Mouse (Mus musculus) forebrain, embryonic 16.5 days (tissue): ENCODE data around the gene Sppl2b. TPM values are rescaled to one million over a fixed set of nuclear protein-coding genes. Genes with fewer than 3 reads are reported as not detected.

Experiments
- ATAC-seq: fragments of 200-750 bp; cut with Nextera tagmentation; 2 replicates; pipeline ENCODE4 v1.8.0; 2017; ENCODE audit warnings: mild to moderate bottlenecking, moderate library complexity
- H3K27ac ChIP-seq: fragments of 300-500 bp; sonication (generic); 2 replicates; pipeline ENCODE4 v1.5.1; 2014; ENCODE audit warnings: low read length, control low read depth
- H3K27me3 ChIP-seq: fragments of 300-500 bp; sonication (generic); replicated peaks from 2 replicates; pipeline ENCODE4 v1.6.1; 2014; ENCODE audit warnings: low read length; ENCODE audit not compliant: control insufficient read depth, insufficient read depth
- H3K36me3 ChIP-seq: fragments of 300-500 bp; sonication (generic); 2 replicates; pipeline ENCODE4 v1.6.1; 2014; ENCODE audit not compliant: control insufficient read depth, insufficient read depth
- H3K4me1 ChIP-seq: fragments of 300-500 bp; sonication (generic); replicated peaks from 2 replicates; pipeline ENCODE4 v1.6.1; 2014; ENCODE audit warnings: low read length; ENCODE audit not compliant: control insufficient read depth, insufficient read depth
- H3K4me2 ChIP-seq: fragments of 300-500 bp; sonication (generic); 2 replicates; pipeline ENCODE4 v1.6.1; 2014; ENCODE audit warnings: mild to moderate bottlenecking, low read length, control low read depth
- H3K4me3 ChIP-seq: fragments of 300-500 bp; sonication (generic); replicated peaks from 2 replicates; pipeline ENCODE4 v1.5.1; 2014; ENCODE audit warnings: mild to moderate bottlenecking, low read length, control low read depth
- H3K9ac ChIP-seq: fragments of 300-500 bp; sonication (generic); replicated peaks from 2 replicates; pipeline ENCODE4 v1.6.1; 2014; ENCODE audit warnings: low read depth, low read length, control low read depth
- H3K9me3 ChIP-seq: fragments of 300-500 bp; sonication (generic); 2 replicates; pipeline ENCODE4 v1.6.1; 2016; ENCODE audit warnings: low read length; ENCODE audit not compliant: control insufficient read depth
- WGBS: fragments of 180-500 bp; shearing (Covaris S2); extraction: QIAGEN DNeasy Blood & Tissue Kit; methylation state at CpG from one replicate; pipeline ENCODE4 v1.1.7; 2014; 5-methylcytosine and 5-hydroxymethylcytosine counted together
- polyA plus RNA-seq: library from polyadenylated mRNA; unstranded; fragments of >200 nt; fragmentation: Nextera tagmentation; extraction: Ambion mirVana; gene quantifications from 2 replicates; pipeline ENCODE4 v1.2.1, GENCODE M21; 2015

Sppl2b gene
- polyA plus RNA-seq, 1 experiment from 2014 or later = 78.6 TPM

GRCm38 (mm10) chr10:80829359-80830278 is 25.5 kb upstream of the Sppl2b start:
- Histone ChIP-seq H3K9me3 (no peaks in the 10 kb centered on the region), H3K36me3 (peaks cover 10% of the 10 kb centered on the region), H3K4me3 (no peak overlapping the region), H3K9ac (no peak overlapping the region), H3K4me2 (no peak overlapping the region), H3K4me1 (peaks cover 25% of the 10 kb centered on the region), H3K27me3 (no peaks in the 10 kb centered on the region), H3K27ac (no peak overlapping the region)
- 57% methylated on average over 1 of the region's 1 CpGs for WGBS
- ATAC-seq = no peak

- peaks cover 23% of the 10 kb centered on the region for H3K4me1 ChIP-seq
- H3K4me3 ChIP-seq = no peak overlapping the region
- no peak overlapping the region for H3K27ac ChIP-seq
- H3K36me3 ChIP-seq = peaks cover 10% of the 10 kb centered on the region
- no peak overlapping the region for H3K4me2 ChIP-seq
- no peaks in the 10 kb centered on the region for H3K27me3 ChIP-seq
- ATAC-seq = no peak
- H3K9ac ChIP-seq = no peak overlapping the region
- no peaks in the 10 kb centered on the region for H3K9me3 ChIP-seq
- 5% methylated on average over 9 of the region's 9 CpGs for WGBS
Observed at GRCm38 (mm10) chr10:80831136-80831535, 23.9 kb upstream of the Sppl2b start.

GRCm38 (mm10) chr10:80832818-80833217 is 22.3 kb upstream of the Sppl2b start:
- H3K9ac ChIP-seq = no peak overlapping the region
- no peak overlapping the region for H3K4me3 ChIP-seq
- no peak overlapping the region for H3K27ac ChIP-seq
- peaks cover 18% of the 10 kb centered on the region for H3K4me1 ChIP-seq
- no peaks in the 10 kb centered on the region for H3K9me3 ChIP-seq
- H3K4me2 ChIP-seq = no peak overlapping the region
- no peak for ATAC-seq
- H3K36me3 ChIP-seq = peaks cover 10% of the 10 kb centered on the region
- H3K27me3 ChIP-seq = no peaks in the 10 kb centered on the region
- 52% methylated on average over 7 of the region's 7 CpGs for WGBS

GRCm38 (mm10) chr10:80835617-80836016 is 19.5 kb upstream of the Sppl2b start:
- no peak overlapping the region for H3K9ac ChIP-seq
- no peaks in the 10 kb centered on the region for H3K36me3 ChIP-seq
- H3K9me3 ChIP-seq = no peaks in the 10 kb centered on the region
- H3K27ac ChIP-seq = no peak overlapping the region
- H3K27me3 ChIP-seq = no peaks in the 10 kb centered on the region
- ATAC-seq = no peak
- WGBS = 63% methylated on average over 30 of the region's 30 CpGs
- no peak overlapping the region for H3K4me3 ChIP-seq
- H3K4me1 ChIP-seq = 0 out of 2 replicates have a peak, but pooled peaks cover 2% of the 10 kb centered on the region
- no peak overlapping the region for H3K4me2 ChIP-seq

- Histone ChIP-seq H3K27ac (no peak overlapping the region), H3K27me3 (no peaks in the 10 kb centered on the region; the same call in 1 of the 2 replicates), H3K9ac (no peak overlapping the region), H3K9me3 (no peaks in the 10 kb centered on the region), H3K4me2 (no peak overlapping the region), H3K36me3 (no peaks in the 10 kb centered on the region), H3K4me1 (no peaks in the 10 kb centered on the region), H3K4me3 (no peak overlapping the region)
- 46% methylated on average over 7 of the region's 7 CpGs for WGBS
- no peak for ATAC-seq
Observed at GRCm38 (mm10) chr10:80836949-80837379, 18.1 kb upstream of the Sppl2b start.

- H3K36me3 ChIP-seq = no peaks in the 10 kb centered on the region
- H3K4me1 ChIP-seq = no peaks in the 10 kb centered on the region
- H3K27ac ChIP-seq = no peak overlapping the region
- no peaks in the 10 kb centered on the region for H3K9me3 ChIP-seq
- 26% methylated on average over 2 of the region's 2 CpGs for WGBS
- no peak for ATAC-seq
- H3K4me3 ChIP-seq = no peak overlapping the region
- H3K9ac ChIP-seq = no peak overlapping the region
- peaks cover under 1% of the 10 kb centered on the region for H3K27me3 ChIP-seq
- no peak overlapping the region for H3K4me2 ChIP-seq
Observed at GRCm38 (mm10) chr10:80837827-80838226, 17.2 kb upstream of the Sppl2b start.

GRCm38 (mm10) chr10:80838346-80838912 is 16.6 kb upstream of the Sppl2b start:
- H3K36me3 ChIP-seq = no peaks in the 10 kb centered on the region
- no peak overlapping the region for H3K27ac ChIP-seq
- ATAC-seq = no peak
- 68% methylated on average over 2 of the region's 2 CpGs for WGBS
- H3K27me3 ChIP-seq = peaks cover 7% of the 10 kb centered on the region
- no peak overlapping the region for H3K4me2 ChIP-seq
- no peak overlapping the region for H3K4me3 ChIP-seq
- no peak overlapping the region for H3K9ac ChIP-seq
- peaks cover 4% of the 10 kb centered on the region for H3K4me1 ChIP-seq
- H3K9me3 ChIP-seq = no peaks in the 10 kb centered on the region

GRCm38 (mm10) chr10:80839848-80840247 is 15.2 kb upstream of the Sppl2b start:
- 53% methylated on average over 6 of the region's 6 CpGs for WGBS
- Histone ChIP-seq H3K27ac (no peak overlapping the region), H3K4me1 (peaks cover 14% of the 10 kb centered on the region), H3K27me3 (peaks cover 21% of the 10 kb centered on the region), H3K36me3 (no peaks in the 10 kb centered on the region), H3K4me3 (no peak overlapping the region), H3K9me3 (no peaks in the 10 kb centered on the region), H3K4me2 (no peak overlapping the region), H3K9ac (no peak overlapping the region)
- ATAC-seq = no peak

GRCm38 (mm10) chr10:80841685-80842084 is 13.4 kb upstream of the Sppl2b start:
- Histone ChIP-seq H3K36me3 (no peaks in the 10 kb centered on the region), H3K9ac (no peak overlapping the region), H3K9me3 (no peaks in the 10 kb centered on the region), H3K27me3 (peaks cover 26% of the 10 kb centered on the region), H3K4me2 (no peak overlapping the region), H3K4me1 (peaks cover 16% of the 10 kb centered on the region), H3K4me3 (no peak overlapping the region), H3K27ac (no peak overlapping the region)
- WGBS = 57% methylated on average over 2 of the region's 2 CpGs
- no peak for ATAC-seq
